Mouse (Mus musculus) limb, embryonic 12.5 days (tissue): ENCODE data around the gene Tub. TPM values are rescaled to one million over a fixed set of nuclear protein-coding genes. Genes with fewer than 3 reads are reported as not detected.
A peak's percentile ranks its signal among the peaks of the same experiment; 100 is the strongest.

Experiments used
- ATAC-seq: fragments of 200-750 bp; cut with Nextera tagmentation; 2 replicates; pipeline ENCODE4 v1.8.0; 2017; ENCODE audit warnings: low read depth, moderate TSS enrichment; ENCODE audit not compliant: insufficient number of reproducible peaks, insufficient read depth, low FRiP score, low TSS enrichment
- H3K27ac ChIP-seq: fragments of 300-500 bp; sonication (generic); 2 replicates; pipeline ENCODE4 v1.5.1; 2016; ENCODE audit warnings: mild to moderate bottlenecking, moderate library complexity
- H3K27me3 ChIP-seq: fragments of 300-500 bp; sonication (generic); 2 replicates; pipeline ENCODE4 v1.6.1; 2016; ENCODE audit warnings: mild to moderate bottlenecking, moderate library complexity
- H3K36me3 ChIP-seq: fragments of 300-500 bp; sonication (generic); 2 replicates; pipeline ENCODE4 v1.6.1; 2016; ENCODE audit warnings: mild to moderate bottlenecking, moderate library complexity
- H3K4me1 ChIP-seq: fragments of 300-500 bp; sonication (generic); replicated peaks from 2 replicates; pipeline ENCODE4 v1.6.1; 2016
- H3K4me2 ChIP-seq: fragments of 300-500 bp; sonication (generic); 2 replicates; pipeline ENCODE4 v1.6.1; 2016; ENCODE audit warnings: mild to moderate bottlenecking, moderate library complexity
- H3K4me3 ChIP-seq: fragments of 300-500 bp; sonication (generic); replicated peaks from 2 replicates; pipeline ENCODE4 v1.5.1; 2016; ENCODE audit warnings: mild to moderate bottlenecking
- H3K9ac ChIP-seq: fragments of 300-500 bp; sonication (generic); replicated peaks from 2 replicates; pipeline ENCODE4 v1.6.1; 2016; ENCODE audit warnings: mild to moderate bottlenecking, moderate library complexity
- H3K9me3 ChIP-seq: fragments of 300-500 bp; sonication (generic); 2 replicates; pipeline ENCODE4 v1.6.1; 2016; ENCODE audit warnings: mild to moderate bottlenecking, moderate library complexity
- WGBS: fragments of 180-500 bp; shearing (Covaris S2); methylation state at CpG from one replicate; pipeline ENCODE4 v1.1.7; 2016; 5-methylcytosine and 5-hydroxymethylcytosine counted together
- polyA plus RNA-seq: library from polyadenylated mRNA; unstranded; fragments of >200 nt; fragmentation: Nextera tagmentation; extraction: Ambion mirVana; gene quantifications from 2 replicates; pipeline ENCODE4 v1.2.1, GENCODE M21; 2016

The Tub gene
- polyA plus RNA-seq, 1 experiment from 2014 or later = 5.4 TPM

GRCm38 (mm10) chr7:108944002-108944401 is 6.1 kb upstream of the Tub start:
- no peak overlapping the region for H3K4me2 ChIP-seq
- no peak overlapping the region for H3K27ac ChIP-seq
- 4% methylated on average over 2 of the region's 2 CpGs for WGBS
- H3K9me3 ChIP-seq = no peaks in the 10 kb centered on the region
- H3K4me3 ChIP-seq = no peak overlapping the region
- peaks cover 5% of the 10 kb centered on the region; the same call in 1 of the 2 replicates for H3K27me3 ChIP-seq
- peaks cover 62% of the 10 kb centered on the region for H3K36me3 ChIP-seq
- ATAC-seq = peak; percentile 48; the same call in 1 of the 2 replicates
- no peaks in the 10 kb centered on the region for H3K4me1 ChIP-seq
- H3K9ac ChIP-seq = no peak overlapping the region

- H3K4me1 ChIP-seq = peaks cover 11% of the 10 kb centered on the region
- no peak overlapping the region for H3K4me3 ChIP-seq
- H3K9ac ChIP-seq = no peak overlapping the region
- peaks cover 43% of the 10 kb centered on the region for H3K27me3 ChIP-seq
- H3K36me3 ChIP-seq = peaks cover 18% of the 10 kb centered on the region
- no peaks in the 10 kb centered on the region for H3K9me3 ChIP-seq
- no peak overlapping the region for H3K4me2 ChIP-seq
- ATAC-seq = no peak
- no peak overlapping the region for H3K27ac ChIP-seq
These were observed 1.5 kb upstream of the Tub start for GRCm38 (mm10) chr7:108948611-108949010.

GRCm38 (mm10) chr7:108949301-108949700 is 837 bp upstream of the Tub start:
- WGBS = 46% methylated on average over 2 of the region's 2 CpGs
- Histone ChIP-seq H3K4me3 (no peak overlapping the region), H3K9me3 (no peaks in the 10 kb centered on the region), H3K36me3 (peaks cover 17% of the 10 kb centered on the region), H3K4me2 (no peak overlapping the region), H3K27me3 (peaks cover 43% of the 10 kb centered on the region), H3K9ac (no peak overlapping the region), H3K4me1 (peaks cover 11% of the 10 kb centered on the region), H3K27ac (no peak overlapping the region)
- ATAC-seq = no peak

- ATAC-seq = peak; percentile 28
These were observed 709 bp downstream of the Tub start for GRCm38 (mm10) chr7:108950762-108951331.

GRCm38 (mm10) chr7:108952801-108953200 is 2.7 kb downstream of the Tub start:
- peaks cover 43% of the 10 kb centered on the region for H3K27me3 ChIP-seq
- H3K9ac ChIP-seq = no peak overlapping the region
- H3K4me3 ChIP-seq = no peak overlapping the region
- 89% methylated on average over 6 of the region's 6 CpGs for WGBS
- no peak overlapping the region for H3K27ac ChIP-seq
- ATAC-seq = no peak
- H3K36me3 ChIP-seq = no peaks in the 10 kb centered on the region
- no peak overlapping the region for H3K4me2 ChIP-seq
- H3K9me3 ChIP-seq = no peaks in the 10 kb centered on the region
- peaks cover 11% of the 10 kb centered on the region for H3K4me1 ChIP-seq

More at GRCm38 (mm10) chr7:108950762-108951331, 709 bp downstream of the Tub start:
- Histone ChIP-seq H3K9ac (peak overlapping the region; percentile 57), H3K27ac (no peak overlapping the region), H3K4me1 (peaks cover 11% of the 10 kb centered on the region), H3K4me3 (peak overlapping the region; percentile 64), H3K9me3 (no peaks in the 10 kb centered on the region), H3K27me3 (peaks cover 43% of the 10 kb centered on the region), H3K36me3 (0 out of 2 replicates have a peak, but pooled peaks cover 7% of the 10 kb centered on the region), H3K4me2 (peak overlapping the region; percentile 99)
- WGBS = under 1% methylated on average over 52 of the region's 52 CpGs

GRCm38 (mm10) chr7:108954185-108954584 is 4.0 kb downstream of the Tub start:
- Histone ChIP-seq H3K4me3 (no peak overlapping the region), H3K27ac (no peak overlapping the region), H3K4me2 (no peak overlapping the region), H3K9me3 (no peaks in the 10 kb centered on the region), H3K9ac (no peak overlapping the region), H3K27me3 (peaks cover 36% of the 10 kb centered on the region), H3K36me3 (no peaks in the 10 kb centered on the region), H3K4me1 (peaks cover 11% of the 10 kb centered on the region)
- 62% methylated on average over 4 of the region's 4 CpGs for WGBS
- ATAC-seq = no peak

- WGBS = 78% methylated on average over 2 of the region's 2 CpGs
- H3K4me3 ChIP-seq = no peak overlapping the region
- peaks cover 5% of the 10 kb centered on the region; the same call in 1 of the 2 replicates for H3K27me3 ChIP-seq
- H3K36me3 ChIP-seq = no peaks in the 10 kb centered on the region
- H3K27ac ChIP-seq = no peak overlapping the region
- H3K4me1 ChIP-seq = no peaks in the 10 kb centered on the region
- ATAC-seq = no peak
- H3K9ac ChIP-seq = no peak overlapping the region
- H3K9me3 ChIP-seq = no peaks in the 10 kb centered on the region
- H3K4me2 ChIP-seq = no peak overlapping the region
These were observed 7.6 kb downstream of the Tub start for GRCm38 (mm10) chr7:108957734-108958133.

GRCm38 (mm10) chr7:108965968-108966367 is 15.8 kb downstream of the Tub start:
- ATAC-seq = peak; percentile 18; the same call in 1 of the 2 replicates
- no peaks in the 10 kb centered on the region for H3K9me3 ChIP-seq
- H3K27me3 ChIP-seq = peaks cover 4% of the 10 kb centered on the region
- H3K9ac ChIP-seq = no peak overlapping the region
- H3K4me1 ChIP-seq = no peaks in the 10 kb centered on the region
- no peak overlapping the region for H3K4me3 ChIP-seq
- H3K27ac ChIP-seq = no peak overlapping the region
- no peak overlapping the region for H3K4me2 ChIP-seq
- H3K36me3 ChIP-seq = no peaks in the 10 kb centered on the region
- WGBS = 25% methylated on average over 2 of the region's 2 CpGs

- Histone ChIP-seq H3K9ac (no peak overlapping the region), H3K4me1 (no peaks in the 10 kb centered on the region), H3K36me3 (no peaks in the 10 kb centered on the region), H3K9me3 (no peaks in the 10 kb centered on the region), H3K27ac (no peak overlapping the region), H3K27me3 (peaks cover 4% of the 10 kb centered on the region), H3K4me2 (no peak overlapping the region), H3K4me3 (no peak overlapping the region)
- WGBS = 33% methylated on average over 7 of the region's 7 CpGs
- no peak for ATAC-seq
These were observed 16.7 kb downstream of the Tub start for GRCm38 (mm10) chr7:108966742-108967362.

GRCm38 (mm10) chr7:108968201-108968600 is 18.1 kb downstream of the Tub start:
- Histone ChIP-seq H3K27ac (no peak overlapping the region), H3K4me3 (no peak overlapping the region), H3K27me3 (peaks cover 4% of the 10 kb centered on the region), H3K4me2 (no peak overlapping the region), H3K4me1 (no peaks in the 10 kb centered on the region), H3K9me3 (no peaks in the 10 kb centered on the region), H3K9ac (no peak overlapping the region), H3K36me3 (no peaks in the 10 kb centered on the region)
- no peak for ATAC-seq
- 22% methylated on average over 6 of the region's 6 CpGs for WGBS

- 66% methylated on average over 6 of the region's 6 CpGs for WGBS
- no peaks in the 10 kb centered on the region for H3K36me3 ChIP-seq
- H3K4me1 ChIP-seq = no peaks in the 10 kb centered on the region
- ATAC-seq = no peak
- H3K9ac ChIP-seq = no peak overlapping the region
- H3K9me3 ChIP-seq = no peaks in the 10 kb centered on the region
- H3K4me2 ChIP-seq = no peak overlapping the region
- no peaks in the 10 kb centered on the region; the same call in 1 of the 2 replicates for H3K27me3 ChIP-seq
- H3K4me3 ChIP-seq = no peak overlapping the region
- no peak overlapping the region for H3K27ac ChIP-seq
These were observed 22.1 kb downstream of the Tub start for GRCm38 (mm10) chr7:108972273-108972672.
